ENCODE assay signal across 13 mouse cellular contexts in genomic region chr2:53125998-53126397, GRCm38 (mm10).
DNase-seq lines count a peak whose midpoint lies in the region; ATAC-seq and TF ChIP-seq lines count a peak whose summit lies in the region.
"Had no signal": no experiment of that assay in that cellular context is flagged by ENCODE, and none has a peak within 500 bp of the region (broad histone marks: within the 10 kb centered on the region; RNA-seq: fewer than 3 reads in every experiment).

No protein-coding gene starts in this region.

- TF ChIP-seq EP300 in stomach, postnatal 0 days (optimal IDR thresholded peaks at IDR 0.05): no peak

- H3K27me3 ChIP-seq in intestine, postnatal 0 days (replicated peaks; ENCODE audit: control insufficient read depth, insufficient read depth, low read length): no peaks in the 10 kb centered on the region
- H3K27me3 ChIP-seq in intestine, embryonic 16.5 days (replicated peaks; ENCODE audit: control insufficient read depth, insufficient read depth, low read length): no peaks in the 10 kb centered on the region
- no peaks in the 10 kb centered on the region for H3K27me3 ChIP-seq in thymus, adult 2 months (ENCODE audit: control insufficient read depth, insufficient read depth, low read length)
- H3K27me3 ChIP-seq in stomach, postnatal 0 days (ENCODE audit: control insufficient read depth, insufficient read depth, low read length): no peaks in the 10 kb centered on the region

- ATAC-seq in intestine, postnatal 0 days: no peak
- ATAC-seq in intestine, embryonic 16.5 days: no peak
- no peak for ATAC-seq in stomach, postnatal 0 days (ENCODE audit: low FRiP score, low TSS enrichment)
- ATAC-seq: inflammation-experienced regulatory T-cells, adult 6 months; liver, postnatal 0 days had no signal

- WGBS in intestine, postnatal 0 days: 88% methylated on average over 3 of the region's 3 CpGs
- 88% methylated on average over 3 of the region's 3 CpGs for WGBS in intestine, embryonic 16.5 days
- WGBS in thymus, adult 2 months: 91% methylated on average over 3 of the region's 3 CpGs
- WGBS in stomach, postnatal 0 days: 81% methylated on average over 3 of the region's 3 CpGs

- H3K9me3 ChIP-seq in intestine, postnatal 0 days (ENCODE audit: control insufficient read depth): no peaks in the 10 kb centered on the region
- no peaks in the 10 kb centered on the region for H3K9me3 ChIP-seq in intestine, embryonic 16.5 days (ENCODE audit: control insufficient read depth, low read length)
- no peaks in the 10 kb centered on the region for H3K9me3 ChIP-seq in stomach, postnatal 0 days (ENCODE audit: control insufficient read depth, low read length)
- H3K9me3 ChIP-seq: heart, embryonic 10.5 days had no signal

- H3K4me1 ChIP-seq in intestine, postnatal 0 days (replicated peaks; ENCODE audit: control insufficient read depth, insufficient read depth, low read length): no peaks in the 10 kb centered on the region
- H3K4me1 ChIP-seq in intestine, embryonic 16.5 days (ENCODE audit: control insufficient read depth, insufficient read depth, low read length): no peaks in the 10 kb centered on the region
- H3K4me1 ChIP-seq in thymus, adult 2 months (replicated peaks; ENCODE audit: control insufficient read depth, insufficient read depth, low read length): no peaks in the 10 kb centered on the region
- H3K4me1 ChIP-seq in stomach, postnatal 0 days (replicated peaks; ENCODE audit: control insufficient read depth, insufficient read depth): no peaks in the 10 kb centered on the region
- H3K4me1 ChIP-seq: heart, embryonic 10.5 days had no signal

- no peak overlapping the region for H3K9ac ChIP-seq in intestine, postnatal 0 days (ENCODE audit: low read depth, low read length)
- no peak overlapping the region for H3K9ac ChIP-seq in intestine, embryonic 16.5 days (ENCODE audit: low read depth, low read length)
- H3K9ac ChIP-seq in stomach, postnatal 0 days (ENCODE audit: low read length): no peak overlapping the region
- H3K9ac ChIP-seq: liver, postnatal 0 days had no signal

- H3K4me2 ChIP-seq in intestine, postnatal 0 days (replicated peaks; ENCODE audit: low read depth): no peak overlapping the region
- H3K4me2 ChIP-seq in intestine, embryonic 16.5 days (ENCODE audit: low read depth, low read length): no peak overlapping the region
- H3K4me2 ChIP-seq in stomach, postnatal 0 days (replicated peaks; ENCODE audit: low read depth): no peak overlapping the region

- TF ChIP-seq POLR2A in thymus, adult 2 months (IDR thresholded peaks at IDR 0.05; ENCODE audit: control insufficient read depth, extremely low read depth, insufficient read depth, low read length, poor library complexity): no peak

- H3K36me3 ChIP-seq in intestine, postnatal 0 days (ENCODE audit: control insufficient read depth, insufficient read depth): peaks cover 11% of the 10 kb centered on the region; the same call in 1 of the 2 replicates
- no peaks in the 10 kb centered on the region for H3K36me3 ChIP-seq in intestine, embryonic 16.5 days (ENCODE audit: control insufficient read depth, insufficient read depth, low read length)
- peaks cover 6% of the 10 kb centered on the region; the same call in 1 of the 2 replicates for H3K36me3 ChIP-seq in thymus, adult 2 months (ENCODE audit: control insufficient read depth, insufficient read depth, low read length)
- 0 out of 2 replicates have a peak, but pooled peaks cover 7% of the 10 kb centered on the region for H3K36me3 ChIP-seq in stomach, postnatal 0 days (ENCODE audit: control insufficient read depth, insufficient read depth, low read length)

- H3K27ac ChIP-seq in intestine, postnatal 0 days (ENCODE audit: low read depth, low read length): no peak overlapping the region
- H3K27ac ChIP-seq in intestine, embryonic 16.5 days (ENCODE audit: low read length): no peak overlapping the region
- H3K27ac ChIP-seq in thymus, adult 2 months (ENCODE audit: control insufficient read depth, insufficient read depth, low read length): no peak overlapping the region
- H3K27ac ChIP-seq in stomach, postnatal 0 days (replicated peaks): no peak overlapping the region
- H3K27ac ChIP-seq: heart, embryonic 10.5 days had no signal

- peak; percentile 10 for DNase-seq in thymus, adult 2 months
- DNase-seq in thymus, postnatal 0 days (ENCODE audit: low spot score): no peak
- DNase-seq in brain, adult 2 months (ENCODE audit: low read depth, low spot score): peak; percentile 22
- DNase-seq in stomach, postnatal 0 days (ENCODE audit: low spot score): no peak
- DNase-seq in urinary bladder, adult 2 months (ENCODE audit: low spot score): no peak
- DNase-seq: liver, postnatal 0 days; right cerebral cortex, adult 18-20 months had no signal

- H3K4me3 ChIP-seq in intestine, postnatal 0 days (ENCODE audit: low read depth, low read length): no peak overlapping the region
- no peak overlapping the region for H3K4me3 ChIP-seq in intestine, embryonic 16.5 days (ENCODE audit: low read length)
- no peak overlapping the region for H3K4me3 ChIP-seq in thymus, adult 2 months (ENCODE audit: control insufficient read depth, insufficient read depth, low read length)
- no peak overlapping the region for H3K4me3 ChIP-seq in stomach, postnatal 0 days (ENCODE audit: low read depth, low read length)
- H3K4me3 ChIP-seq: erythroblast, embryonic 14.5 days; heart, embryonic 10.5 days; myocyte had no signal

- TF ChIP-seq CTCF in intestine, postnatal 0 days (IDR thresholded peaks at IDR 0.05; ENCODE audit: low read depth): peak; percentile 58
- no peak for TF ChIP-seq CTCF in thymus, adult 2 months (IDR thresholded peaks at IDR 0.05; ENCODE audit: borderline replicate concordance, control insufficient read depth, extremely low read depth, insufficient read depth, low read length, poor library complexity)
- TF ChIP-seq CTCF in stomach, postnatal 0 days (IDR thresholded peaks at IDR 0.05; ENCODE audit: low read depth): peak; percentile 59

Comparison
In these comparisons a context has a peak if more than half of its experiments do, and no peak if none do; other contexts are left out.
1. DNase-seq: peak in thymus, adult 2 months (single experiment) and brain, adult 2 months (single experiment); none in thymus, postnatal 0 days (single experiment), stomach, postnatal 0 days (single experiment) and urinary bladder, adult 2 months (single experiment).